Mouse (Mus musculus) urinary bladder, postnatal 14 days (tissue): ENCODE measurements at regions not wholly inside any gene's neighbourhood (a gene's known extent, or its start where the extent isn't known, plus 50 kb on each side); places are given as distances from the start of the nearest gene placed in this dataset.
A peak's percentile ranks its signal among the peaks of the same experiment; 100 is the strongest.

Source experiments
- DNase-seq: peaks from one replicate; pipeline ENCODE4 v3.0.0; 2021; ENCODE audit warnings: low spot score

DNA sequence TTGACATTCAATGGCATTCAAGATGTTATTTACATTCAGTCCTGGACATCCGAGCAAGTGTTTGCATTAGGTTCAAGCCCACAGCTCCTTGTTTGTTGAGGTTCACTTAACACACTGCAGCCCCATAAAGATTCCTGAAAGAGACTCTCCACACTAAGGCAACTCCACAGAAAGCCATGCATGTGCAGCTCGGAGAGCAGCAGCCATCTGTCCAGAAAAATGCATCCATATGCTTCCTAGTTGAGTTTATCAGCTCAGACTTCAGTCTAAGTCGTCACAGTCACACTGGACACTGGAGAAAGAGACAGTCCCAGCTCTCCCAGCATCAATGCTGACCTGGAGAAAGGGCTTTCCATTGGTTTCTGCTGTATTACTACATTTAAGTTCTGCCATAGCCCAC, 339.7 kb downstream of the Epha4 start:
- DNase-seq: no peak

DNA sequence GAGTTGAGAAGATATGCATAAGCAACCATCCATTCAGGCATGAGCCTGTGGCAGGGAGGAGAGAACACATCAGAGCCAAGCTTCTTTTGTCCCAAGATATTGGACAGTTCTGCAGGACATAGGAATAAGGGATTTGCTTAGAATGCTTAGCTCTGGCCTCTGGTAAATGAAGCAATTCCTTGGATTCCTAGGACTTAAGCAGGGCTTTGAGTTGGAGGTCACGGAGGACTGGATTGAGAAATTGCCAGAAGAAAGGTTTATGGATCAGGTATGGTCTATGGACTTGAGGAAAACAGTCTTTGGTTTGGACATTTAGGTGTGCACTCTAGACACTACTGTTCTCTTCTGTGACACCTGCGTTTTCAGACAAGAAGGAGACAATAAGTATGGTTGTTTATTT, 338.4 kb downstream of the Epha4 start:
- no peak for DNase-seq

DNA sequence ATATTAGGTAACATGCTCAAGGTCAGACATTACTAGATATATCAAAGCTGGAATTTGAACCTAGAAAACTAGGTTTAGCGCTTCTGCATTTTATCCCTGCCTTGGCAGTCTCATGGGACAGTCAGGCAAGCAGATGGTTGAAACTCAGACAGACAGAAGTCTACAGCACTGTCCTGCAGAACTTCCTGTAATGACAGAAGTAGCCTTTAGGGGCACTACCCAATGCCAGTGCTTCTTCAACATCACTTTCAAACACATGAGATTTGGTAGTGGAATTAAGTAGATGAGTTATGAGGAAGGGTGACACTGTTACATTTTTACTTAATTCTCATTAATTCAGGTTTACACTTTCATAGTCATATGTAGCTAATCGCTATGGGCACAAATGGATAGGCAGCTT, 330.9 kb downstream of the Epha4 start:
- DNase-seq: no peak

DNA sequence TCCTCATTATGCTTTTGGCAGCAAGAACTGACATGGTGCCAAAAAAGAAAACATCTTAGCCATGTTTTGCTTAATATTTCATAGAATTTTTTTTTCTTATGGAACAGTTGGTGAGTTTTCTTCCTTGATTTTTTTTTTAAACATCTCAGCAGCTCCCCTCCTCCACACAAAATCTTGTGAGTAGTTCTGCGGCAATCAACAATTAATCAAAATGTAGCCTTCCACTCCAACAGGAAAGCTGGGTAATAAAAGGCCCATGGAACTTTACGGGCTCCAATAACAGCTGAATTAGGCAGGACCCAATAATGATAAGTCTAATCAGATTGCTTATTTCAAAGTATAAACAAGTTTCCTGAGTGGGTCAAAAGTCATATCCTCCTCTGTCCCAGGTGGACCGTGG, 324.7 kb downstream of the Epha4 start:
- no peak for DNase-seq

DNA sequence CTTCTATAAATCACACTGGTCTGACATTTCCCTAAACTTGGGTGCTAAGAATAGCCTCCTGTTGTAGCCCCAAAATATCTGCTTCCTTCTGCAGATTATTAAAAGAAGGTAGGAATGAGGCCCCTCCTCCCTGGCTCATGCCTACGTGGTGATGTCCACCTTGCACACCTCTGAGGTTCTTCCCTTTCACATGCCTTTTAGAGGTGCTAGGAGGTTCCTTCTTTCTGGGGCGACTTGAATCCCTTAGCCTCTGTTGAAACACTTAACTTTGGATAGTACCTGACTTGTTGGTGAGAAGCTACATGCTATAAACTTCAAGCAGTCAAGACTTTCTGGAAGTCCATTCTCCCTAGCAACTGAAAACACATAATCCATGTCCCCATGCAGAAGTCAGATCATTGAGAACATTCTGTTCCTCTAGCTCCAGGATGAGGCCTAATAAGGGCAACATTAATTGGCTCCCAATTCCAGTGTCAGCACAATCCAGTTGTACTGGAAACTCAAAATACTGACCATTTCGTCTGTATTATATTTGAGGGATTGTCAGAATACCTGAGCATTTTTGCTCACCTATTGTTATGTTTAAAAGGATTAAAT, 313.5 kb downstream of the Epha4 start:
- DNase-seq: no peak

DNA sequence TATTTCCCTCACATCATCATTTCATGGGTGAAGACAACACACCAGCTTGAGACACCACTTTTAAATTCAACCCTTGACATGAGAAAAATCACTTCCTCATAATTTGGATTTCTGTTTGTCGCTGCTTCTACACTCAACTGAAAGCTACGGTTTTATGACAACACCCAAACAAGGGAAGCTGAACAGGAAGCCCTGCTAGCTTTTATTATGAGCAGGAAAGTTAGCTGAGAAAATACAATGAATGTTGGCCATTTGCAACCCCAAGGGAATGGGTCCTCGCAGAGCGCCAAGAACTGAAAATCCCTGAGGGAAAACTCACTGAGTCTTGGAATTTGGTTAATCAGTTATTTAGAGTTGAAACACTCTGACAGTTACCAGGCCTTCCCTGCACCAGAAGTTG, 311.9 kb downstream of the Epha4 start:
- no peak for DNase-seq

DNA sequence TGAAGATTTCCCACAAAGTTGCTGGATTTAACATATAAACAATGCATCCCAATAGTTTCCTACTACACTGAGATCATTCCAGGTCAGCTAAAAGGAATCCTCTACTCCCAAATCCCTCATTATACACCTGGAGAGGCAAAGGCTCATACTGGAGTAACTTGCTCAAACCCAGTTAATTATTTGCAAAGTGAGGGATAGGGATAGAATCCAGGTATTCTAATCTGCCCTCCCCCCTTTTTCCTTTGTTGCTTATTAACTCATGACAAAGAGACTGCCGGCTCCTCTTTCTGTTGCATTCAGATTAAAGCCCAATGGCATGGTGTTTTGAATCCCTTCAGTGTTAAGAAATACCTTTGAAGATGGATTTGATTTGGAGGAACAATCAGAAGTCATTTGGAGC, 308.4 kb downstream of the Epha4 start:
- DNase-seq: no peak

DNA sequence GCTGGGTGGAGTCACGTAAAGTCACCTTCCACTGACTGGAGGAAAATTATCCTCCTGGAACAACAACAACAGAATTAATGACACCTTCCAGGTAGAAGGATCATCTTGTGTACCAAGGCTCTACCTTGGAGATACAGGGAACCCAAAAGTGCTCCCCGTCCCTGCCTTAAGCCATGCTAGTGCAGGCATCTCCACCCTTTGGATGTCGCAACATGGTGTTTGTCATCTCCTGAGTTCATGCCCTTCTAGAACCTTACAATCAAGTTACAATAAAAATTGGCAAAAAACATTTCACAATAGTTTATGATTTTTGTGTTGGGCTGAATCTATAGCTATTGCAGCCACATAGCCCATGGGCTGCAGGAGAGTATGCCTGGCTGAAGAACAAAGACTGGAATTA, 305.5 kb downstream of the Epha4 start:
- DNase-seq: no peak

DNA sequence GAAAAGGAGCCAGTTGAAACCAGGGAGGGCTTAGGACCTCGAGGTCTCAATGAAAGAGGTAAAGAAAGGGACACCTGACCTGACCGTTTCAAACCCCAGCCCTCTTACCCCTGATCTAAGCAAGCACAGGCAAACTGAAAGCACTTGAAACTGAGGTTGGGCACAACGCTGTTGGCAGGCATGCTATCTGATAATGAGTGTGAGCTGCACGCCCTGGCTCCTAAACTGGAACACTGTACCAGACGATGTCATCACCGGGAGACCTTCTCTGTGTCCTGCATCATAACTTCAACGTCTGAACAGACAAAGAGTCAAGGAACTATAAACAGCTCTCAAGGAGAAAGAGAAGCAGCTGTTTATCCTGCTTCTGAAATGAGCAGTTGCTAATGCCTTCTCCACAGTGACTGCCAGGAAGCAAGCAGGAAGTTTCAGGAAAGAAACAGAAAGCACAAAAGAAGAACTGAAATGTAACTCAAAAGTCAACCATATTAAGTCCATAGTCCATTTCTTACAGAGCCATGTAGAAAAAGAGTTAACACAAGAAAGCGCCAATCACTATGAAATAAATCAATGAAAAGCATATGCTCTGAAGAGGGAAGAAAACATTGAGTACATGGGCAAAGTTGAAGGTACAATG, 301.3 kb downstream of the Epha4 start:
- peak; percentile 14 for DNase-seq

DNA sequence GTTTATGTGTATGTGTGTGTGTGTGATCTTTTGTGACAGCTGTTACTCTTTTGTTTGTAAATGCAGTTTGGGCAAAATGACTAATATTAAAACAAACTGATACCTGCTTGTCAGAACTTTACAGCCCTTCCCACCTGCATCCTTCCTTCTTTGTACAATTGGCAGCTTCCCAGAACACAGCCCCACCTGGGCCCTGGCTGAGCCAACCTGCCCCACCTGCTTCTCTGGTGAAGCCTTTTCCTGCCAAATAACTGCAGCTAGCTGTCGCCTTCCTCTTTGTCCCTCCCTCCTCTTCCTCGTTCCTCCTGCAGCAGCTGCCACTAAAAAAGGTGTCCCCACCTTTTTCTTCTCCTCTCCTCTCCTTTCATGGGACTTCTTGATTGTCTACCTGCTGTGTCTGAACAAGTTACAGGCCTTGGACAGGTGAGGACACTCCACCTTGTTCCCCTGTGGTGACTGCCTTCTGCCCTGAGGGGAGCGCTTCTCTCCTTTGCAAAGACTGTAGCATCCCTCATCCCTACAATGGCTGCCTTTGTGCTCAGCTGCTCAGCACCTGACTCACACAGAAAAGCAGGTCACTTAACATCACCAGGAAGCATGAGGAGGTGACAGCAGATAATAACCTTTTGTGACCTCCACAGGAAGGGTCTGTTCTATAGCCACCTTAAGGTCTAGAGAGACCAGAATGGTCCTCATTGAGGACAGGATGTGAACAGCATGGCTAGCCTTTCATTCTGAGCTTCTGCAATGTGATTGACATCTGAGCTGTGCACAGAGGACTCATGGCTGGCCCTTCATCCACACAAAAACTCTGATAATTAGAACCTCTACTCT, 295.2 kb downstream of the Epha4 start:
- peak; percentile 73 for DNase-seq

DNA sequence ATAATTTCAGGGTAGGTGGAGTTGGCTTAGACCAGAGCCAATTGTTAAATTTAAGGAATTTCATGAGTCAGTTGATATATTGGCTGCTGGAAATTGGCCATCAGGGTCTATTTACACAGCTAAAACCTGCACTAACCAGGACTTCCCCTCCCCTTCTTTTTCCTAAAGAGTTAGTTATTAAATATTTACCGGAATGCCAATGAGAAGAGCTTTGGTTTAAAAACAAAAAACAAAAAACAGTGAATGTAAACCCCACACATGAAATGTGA, 294.6 kb downstream of the Epha4 start:
- no peak for DNase-seq

DNA sequence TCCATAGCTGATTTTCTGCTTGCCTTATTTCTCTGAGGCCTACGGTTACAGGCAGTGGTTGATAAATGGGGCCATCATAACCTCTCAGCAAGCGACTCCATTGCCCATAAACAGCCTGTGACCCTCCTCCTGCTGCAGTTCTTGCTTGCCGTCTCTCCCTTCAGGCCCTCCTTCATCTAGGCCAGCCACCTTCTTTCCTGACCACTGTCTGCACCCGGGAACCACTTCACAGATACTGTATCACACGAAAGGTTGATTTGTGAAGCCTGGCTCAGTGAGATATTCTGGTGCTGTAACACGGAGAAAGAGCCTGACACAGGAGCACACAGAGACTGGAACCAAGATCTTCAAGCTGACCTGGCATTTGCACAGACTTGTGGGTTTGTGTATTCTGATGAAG, 294.1 kb downstream of the Epha4 start:
- no peak for DNase-seq

DNA sequence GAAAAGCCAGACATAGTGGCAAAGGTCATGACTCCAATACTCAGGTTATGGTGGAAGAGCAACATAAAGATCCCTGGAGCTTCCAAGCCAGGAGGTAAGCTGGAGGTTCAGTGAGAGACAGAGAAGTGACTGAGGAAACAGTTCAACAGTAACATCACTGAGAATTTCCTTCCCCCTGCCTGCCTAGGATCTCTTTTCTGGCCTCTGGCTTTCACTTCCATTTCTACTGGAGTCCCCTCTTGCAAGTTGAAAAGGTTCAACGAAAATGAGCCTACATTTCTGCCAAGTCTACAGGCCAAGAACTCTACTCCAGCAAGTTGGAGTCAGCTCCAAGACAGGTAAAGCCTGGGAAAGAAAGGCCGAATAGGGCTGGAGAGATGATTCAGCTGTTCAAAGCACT, 293.0 kb downstream of the Epha4 start:
- DNase-seq: no peak

DNA sequence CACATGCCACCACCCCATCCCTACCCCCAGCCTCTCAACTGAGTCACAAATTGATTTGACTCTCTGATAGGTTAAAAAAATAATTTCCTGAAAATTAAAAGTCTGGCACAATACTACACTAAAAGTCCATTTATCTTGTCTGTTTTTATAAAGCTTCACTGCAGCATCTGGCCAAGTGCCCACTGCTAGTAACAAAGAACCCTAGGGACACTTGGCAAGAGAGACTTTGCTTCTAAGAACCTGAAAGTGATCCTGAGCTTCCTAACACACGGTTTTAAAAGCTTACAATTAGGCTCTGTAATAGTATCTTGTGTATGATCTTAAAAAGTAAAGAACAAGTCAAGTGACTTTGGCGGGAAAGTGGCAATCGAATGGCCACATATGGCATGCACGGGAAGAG, 288.3 kb downstream of the Epha4 start:
- DNase-seq: no peak

DNA sequence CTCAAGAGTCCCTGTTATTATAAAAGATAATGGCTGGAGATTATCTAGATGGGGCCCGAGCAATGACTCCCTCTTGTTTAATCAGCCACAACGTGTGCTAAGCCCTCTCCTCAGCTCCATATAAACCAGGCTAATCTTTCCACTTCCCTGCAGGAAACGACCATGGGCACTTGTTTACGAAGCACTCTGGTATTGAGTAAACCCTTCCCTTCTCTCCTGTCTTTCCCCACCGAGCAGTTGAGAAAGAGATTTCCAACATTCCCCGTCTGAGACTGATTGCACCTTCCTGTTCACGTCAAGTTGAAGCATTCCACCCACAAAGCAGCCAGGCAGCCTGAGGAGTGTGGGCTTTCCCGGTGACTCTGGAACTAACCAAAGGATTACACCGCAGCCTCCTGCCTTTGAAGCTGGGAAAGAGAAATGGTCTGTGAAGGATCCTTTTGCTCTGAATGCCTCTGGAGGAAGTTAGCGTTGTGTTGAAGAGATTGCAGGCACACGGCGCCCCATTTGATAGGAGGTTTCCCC, 287.8 kb downstream of the Epha4 start:
- no peak for DNase-seq

DNA sequence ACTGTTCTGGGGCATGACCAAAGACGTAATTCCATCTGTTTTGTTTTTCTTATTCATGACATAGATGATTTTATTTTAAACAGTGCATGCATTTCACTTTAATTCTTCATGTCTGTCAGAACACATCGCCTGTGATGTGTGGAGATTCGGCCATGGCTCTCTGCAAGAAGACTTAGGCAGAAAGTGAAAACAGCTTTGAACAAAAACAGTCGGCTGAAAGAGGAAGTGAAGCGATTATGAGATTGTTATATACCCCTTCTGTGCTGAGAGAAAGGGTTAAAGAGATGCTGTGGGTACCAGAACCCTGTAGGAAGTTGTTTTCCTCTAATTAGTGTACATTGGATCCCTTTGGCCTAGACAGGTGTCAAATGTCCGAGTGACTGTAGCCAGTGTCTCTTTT, 287.1 kb downstream of the Epha4 start:
- no peak for DNase-seq

DNA sequence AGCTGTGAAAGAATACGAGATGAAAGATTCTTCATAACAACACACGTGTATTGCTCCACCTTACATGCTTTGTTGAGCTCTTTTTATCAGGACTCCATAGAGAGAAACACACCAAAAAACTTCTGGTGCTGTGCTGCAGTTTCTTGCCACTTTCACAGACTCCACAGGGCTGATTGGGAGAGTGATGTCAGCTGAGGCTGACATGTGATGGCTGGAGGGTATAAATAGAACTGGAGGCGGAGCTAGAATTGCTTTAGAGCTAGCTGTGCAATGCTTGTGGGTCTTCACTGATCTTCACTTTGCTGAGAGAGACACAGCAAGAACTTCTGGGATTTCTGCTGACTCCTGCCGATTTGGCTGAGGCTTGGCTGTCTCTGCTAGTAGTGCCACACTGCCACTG, 285.3 kb downstream of the Epha4 start:
- DNase-seq: no peak

DNA sequence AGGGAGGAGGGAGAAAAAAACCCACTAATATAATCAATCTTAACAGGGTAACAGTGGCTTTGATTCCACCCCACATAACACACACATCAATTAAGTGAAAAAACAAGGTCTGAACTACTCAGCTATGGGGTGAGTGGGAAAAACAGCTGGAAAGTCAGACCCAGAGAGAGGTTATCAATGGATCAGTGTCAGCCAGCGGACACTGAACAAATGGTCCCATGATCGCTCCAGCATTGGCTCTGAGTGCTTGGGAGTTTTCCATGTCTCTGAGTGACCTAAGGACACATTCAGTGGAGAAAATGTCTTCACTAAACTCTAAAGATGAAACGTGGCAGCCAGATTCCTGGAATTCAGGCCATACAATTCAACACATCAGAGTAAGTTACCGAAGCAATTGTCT, 281.9 kb downstream of the Epha4 start:
- no peak for DNase-seq

DNA sequence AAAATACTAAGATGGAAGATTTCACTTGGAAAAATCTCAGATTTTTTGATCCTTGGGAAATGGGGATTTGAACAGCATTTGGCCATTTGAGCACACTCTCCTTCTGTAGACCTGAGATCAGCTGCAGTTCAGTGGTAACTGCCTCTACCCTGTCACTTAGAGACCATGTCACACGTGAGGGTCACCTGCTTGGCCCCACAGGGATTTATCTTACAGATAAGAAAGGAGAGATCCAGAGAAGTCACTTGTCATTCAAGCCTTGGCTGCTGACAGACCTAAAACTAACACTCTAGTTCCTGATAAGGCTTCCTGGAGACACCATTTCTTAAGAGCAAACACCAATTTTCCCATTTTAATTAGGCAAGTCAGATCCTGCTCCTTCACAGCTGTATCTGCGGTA, 270.2 kb downstream of the Epha4 start:
- DNase-seq: no peak

DNA sequence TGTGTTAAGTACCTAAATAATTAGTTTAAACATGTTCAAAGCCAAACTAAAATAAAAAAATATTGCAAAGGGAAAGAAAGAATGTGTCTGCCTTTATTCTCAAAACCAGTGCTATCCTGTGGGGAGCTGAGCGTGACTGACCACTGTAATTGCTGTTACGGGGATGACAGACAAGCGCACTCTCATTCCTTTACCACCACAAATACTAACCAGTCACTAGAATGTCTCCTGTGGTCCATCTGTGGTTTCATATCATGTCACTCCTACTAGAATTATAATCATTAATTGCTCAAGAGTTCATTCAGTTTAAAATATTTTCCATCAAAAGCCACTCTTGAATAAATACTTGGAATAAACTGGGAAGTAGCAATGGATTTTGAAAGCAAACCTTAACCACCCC, 268.8 kb downstream of the Epha4 start:
- DNase-seq: no peak

DNA sequence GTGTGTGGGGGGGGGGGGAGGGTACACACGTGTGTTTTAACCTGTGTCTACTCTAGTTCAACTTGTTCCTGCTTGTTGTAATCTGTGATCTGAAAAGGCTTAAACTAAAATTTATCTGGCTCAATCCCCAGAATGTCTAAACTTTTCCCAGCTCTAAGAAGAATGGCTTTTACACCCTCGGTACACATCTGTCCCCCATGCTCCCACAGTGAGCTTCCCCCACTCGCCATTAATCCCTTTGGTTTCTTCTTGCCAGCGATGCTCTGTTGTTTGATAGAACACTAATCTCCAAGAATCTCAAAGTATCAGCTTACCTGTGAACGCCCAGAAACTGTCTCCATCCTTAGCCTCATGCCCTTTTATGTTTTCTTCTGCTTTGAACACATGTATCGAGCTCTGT, 260.6 kb downstream of the Epha4 start:
- DNase-seq: no peak

DNA sequence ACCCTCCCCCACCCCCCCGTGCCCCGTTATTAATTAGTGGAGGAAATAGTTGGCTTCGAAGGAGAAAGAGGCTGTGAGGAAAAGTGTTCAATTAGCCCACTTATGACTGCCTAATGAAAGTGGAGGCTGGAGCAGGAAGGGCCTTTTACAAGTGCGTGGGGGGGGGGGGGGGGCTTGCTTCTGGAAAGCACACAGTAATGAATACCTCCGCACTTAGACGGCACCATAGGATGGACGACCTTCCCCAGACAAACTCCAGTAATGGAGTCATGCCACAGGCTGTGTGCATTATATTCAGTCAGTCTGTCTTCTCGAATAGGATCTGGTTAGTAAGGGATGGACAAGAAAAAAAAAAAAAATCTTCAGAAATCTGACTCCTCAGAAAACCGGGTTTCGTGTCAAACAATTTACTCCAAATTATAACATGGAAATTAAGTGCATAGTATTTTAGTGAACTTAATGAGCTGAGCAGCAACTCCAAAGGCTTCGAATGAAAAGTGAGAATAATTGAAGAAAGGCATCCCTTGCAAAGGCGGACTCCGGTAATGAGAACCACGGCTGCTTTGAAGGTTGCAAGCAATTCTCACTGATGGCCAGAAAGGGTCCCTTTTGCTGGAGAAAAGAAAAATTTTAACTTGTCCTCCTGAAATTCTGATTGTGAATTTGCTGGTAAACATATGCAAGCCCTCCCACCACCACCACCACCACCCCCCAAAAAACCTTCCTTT, 258.6 kb downstream of the Epha4 start:
- no peak for DNase-seq

DNA sequence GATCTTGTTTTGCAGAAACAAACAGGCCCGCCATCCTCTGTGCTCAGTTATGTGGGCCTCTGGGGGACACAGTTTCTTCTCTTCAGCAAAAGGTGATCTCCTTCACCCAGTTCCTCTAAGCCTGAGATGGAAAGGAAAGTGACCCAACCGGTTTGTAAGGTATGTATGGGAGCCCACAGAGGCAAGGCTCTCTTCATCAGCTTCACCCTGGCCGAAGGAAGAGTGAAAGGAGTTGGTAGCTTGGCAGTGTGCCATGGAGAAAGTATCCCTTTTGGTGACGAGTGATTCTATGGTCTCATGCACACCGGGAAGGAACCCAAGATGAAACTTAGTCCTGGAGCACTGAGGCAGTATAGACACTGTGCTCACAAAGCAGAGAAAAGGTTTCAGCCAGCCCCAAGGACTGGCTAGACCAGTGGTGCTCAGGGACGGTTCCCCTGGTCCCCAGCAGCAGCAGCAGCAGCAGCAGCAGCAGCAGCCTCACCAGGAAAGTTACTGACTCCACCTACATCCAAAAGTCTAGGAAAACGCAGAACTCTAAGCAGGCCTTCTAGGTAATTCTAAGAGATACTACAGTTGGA, 256.1 kb downstream of the Epha4 start:
- peak; percentile 51 for DNase-seq
